Mouse (Mus musculus) kidney, postnatal 4 days (tissue): Measurements from ENCODE around the gene Olfr1312.
"Not testable (repeated sequence)": the region's sequence is repeated elsewhere in the genome, so short reads cannot be mapped to it uniquely, and the experiment has no call there.

ENCODE experiments used
- DNase-seq, 2 experiments: peaks; one replicate each; pipeline ENCODE4 v3.0.0; 2021; ENCODE audit warnings: mixed read lengths in 2 of 2

Olfr1312 gene

GRCm38 (mm10) chr2:112050138-112050537 is at the start of gene Olfr1312:
TSS of gene Olfr1312 (minus strand) at chr2:112050238.
- no peak for DNase-seq

- no peak for DNase-seq
These were observed 46.6 kb upstream of the Olfr1312 start, which contains the start of gene Olfr1314 for GRCm38 (mm10) chr2:112096681-112097080. TSS of gene Olfr1314 (minus strand) at chr2:112096781.

DNA sequence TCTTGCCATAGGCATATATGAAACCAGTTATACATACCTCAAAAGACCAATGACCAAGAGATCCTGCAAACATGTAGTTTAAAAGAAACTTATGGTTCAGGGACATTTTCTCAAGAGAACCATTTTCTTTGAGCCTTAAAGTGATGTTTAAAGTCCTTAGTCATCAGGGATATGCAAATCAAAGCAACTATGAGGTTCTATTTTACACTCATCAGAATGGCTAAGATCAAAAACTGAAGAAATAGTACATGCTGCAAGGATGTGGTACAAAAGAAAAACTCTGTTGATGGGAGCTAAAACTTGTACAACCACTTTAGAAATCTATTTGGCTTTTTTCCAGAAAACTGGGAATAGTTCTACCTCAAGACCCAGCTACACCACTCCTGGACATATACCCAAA is 27.7 kb upstream of the Olfr1312 start, which contains the start of gene Olfr1313:
Olfr1313 (minus strand) TSS at position 101 of the 400 bp plus-strand sequence.
- DNase-seq = no peak

DNA sequence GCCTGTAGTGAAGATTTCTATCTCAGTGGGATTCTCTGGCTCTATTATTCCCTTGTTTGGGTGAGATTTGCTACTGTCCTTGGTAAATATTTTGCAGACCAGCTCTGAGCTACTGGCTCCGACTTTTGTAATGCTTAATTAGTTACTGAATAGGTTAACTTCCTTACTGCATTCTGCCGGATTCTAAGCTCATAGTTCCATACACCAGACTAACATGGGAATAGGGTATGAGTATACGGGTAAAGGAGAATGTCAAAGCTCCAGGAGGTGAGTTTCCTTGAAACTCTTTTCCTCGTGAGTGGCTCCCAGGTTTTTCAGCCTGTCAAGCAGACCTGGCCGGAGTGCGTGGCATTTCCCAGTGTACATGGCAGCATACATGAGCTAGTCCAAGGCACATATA is 23.1 kb downstream of the Olfr1312 start:
- not testable (repeated sequence) for DNase-seq

DNA sequence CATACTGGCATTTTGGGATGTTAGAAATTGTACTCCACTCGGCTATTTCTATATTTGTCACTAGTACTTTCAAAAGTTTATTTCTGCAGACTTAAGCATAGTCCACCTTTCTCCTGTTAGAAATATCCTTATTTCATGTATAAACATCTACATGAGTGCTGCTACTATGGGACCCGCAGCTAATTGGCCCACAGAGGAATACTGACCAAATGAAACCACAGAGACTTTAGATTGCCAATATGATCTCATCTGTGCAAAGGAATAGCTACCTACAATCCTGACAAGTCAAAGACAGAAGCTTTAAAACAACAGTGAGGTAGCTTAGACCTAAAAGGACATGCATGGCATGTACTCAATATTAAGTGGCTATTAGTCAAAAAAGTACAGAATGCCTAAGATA is 25.7 kb downstream of the Olfr1312 start, which contains the start of gene Olfr1311:
Olfr1311 (minus strand) TSS at position 101 of the 400 bp plus-strand sequence.
- no peak for DNase-seq

GRCm38 (mm10) chr2:112014900-112015299 is 35.1 kb downstream of the Olfr1312 start:
- no peak for DNase-seq

GRCm38 (mm10) chr2:112012608-112013007 is 37.4 kb downstream of the Olfr1312 start, which contains the start of gene Olfr1310:
TSS of gene Olfr1310 (minus strand) at chr2:112012708.
- DNase-seq = no peak

GRCm38 (mm10) chr2:111990181-111990580 is 59.9 kb downstream of the Olfr1312 start, which contains the start of gene Olfr1309:
TSS of gene Olfr1309 (minus strand) at chr2:111990281.
- no peak for DNase-seq
